Mouse (Mus musculus) erythroblast, embryonic 14.5 days (primary cell): ENCODE measurements around the gene Meis2. TPM values are rescaled to one million over a fixed set of nuclear protein-coding genes. Genes with fewer than 3 reads are reported as not detected.

Experiments used
- H3K27me3 ChIP-seq: 2 replicates; pipeline ENCODE4 v1.6.1; 2012; ENCODE audit warnings: inconsistent platforms; ENCODE audit not compliant: control insufficient read depth
- H3K36me3 ChIP-seq: 2 replicates; pipeline ENCODE4 v1.6.1; 2012; ENCODE audit warnings: mild to moderate bottlenecking, inconsistent platforms; ENCODE audit not compliant: control insufficient read depth
- H3K4me1 ChIP-seq: 2 replicates; pipeline ENCODE4 v1.6.1; 2012; ENCODE audit warnings: inconsistent platforms; ENCODE audit not compliant: control insufficient read depth
- H3K4me3 ChIP-seq: replicated peaks from 2 replicates; pipeline ENCODE3; 2012; ENCODE audit warnings: moderate library complexity, mild to moderate bottlenecking, inconsistent platforms
- H3K9me3 ChIP-seq: 2 replicates; pipeline ENCODE4 v1.6.1; 2012; ENCODE audit warnings: low read length, inconsistent platforms, mixed read lengths; ENCODE audit not compliant: control insufficient read depth
- GATA1 ChIP-seq: IDR thresholded peaks from 2 replicates; pipeline ENCODE4 v1.6.1; 2012; ENCODE audit warnings: low read length, inconsistent platforms, mixed read lengths
- TAL1 ChIP-seq: IDR thresholded peaks from 3 replicates; pipeline ENCODE4 v1.6.1; 2012; ENCODE audit warnings: low read length, inconsistent platforms, mixed read lengths
- polyA plus RNA-seq: library from polyadenylated mRNA; stranded (reverse); fragments of >175 nt; gene quantifications from 2 replicates; pipeline ENCODE4 v1.2.3, GENCODE M21; 2012

The Meis2 gene
- polyA plus RNA-seq, result not detected in 2 replicates

DNA sequence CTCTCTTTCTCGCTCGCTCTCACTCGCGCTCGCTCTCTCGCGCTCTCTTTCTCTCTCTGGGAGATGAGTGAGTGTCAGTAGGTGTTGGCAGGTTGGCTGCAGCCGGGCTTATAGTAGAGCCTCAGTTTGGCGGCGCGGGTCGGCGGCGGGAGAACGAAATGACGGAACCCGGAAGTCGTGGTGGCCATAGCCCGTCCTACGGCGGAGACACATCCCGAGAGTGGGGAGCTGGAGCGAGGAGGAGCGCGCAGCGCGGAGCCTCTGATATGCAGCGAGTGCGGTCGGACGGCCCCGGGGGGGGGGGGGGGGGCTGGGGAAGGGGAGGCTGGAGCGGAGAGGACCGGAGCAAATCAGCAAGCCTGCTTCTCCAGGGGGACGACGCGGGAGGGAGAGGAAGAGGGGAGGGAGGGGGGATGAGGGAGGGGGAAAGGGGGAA, at the start of gene Meis2:
Gene Meis2, minus strand, starts transcription at position 270 of the 436 bp plus-strand sequence.
- Histone ChIP-seq H3K9me3 (peaks cover 2% of the 10 kb centered on the region; the same call in 1 of the 2 replicates), H3K27me3 (peaks cover 99% of the 10 kb centered on the region), H3K4me1 (no peaks in the 10 kb centered on the region), H3K4me3 (peak within 1 kb of the TSS; percentile 47), H3K36me3 (no peaks in the 10 kb centered on the region)
- TF ChIP-seq TAL1, result no peak
- TF ChIP-seq GATA1, result no peak

DNA sequence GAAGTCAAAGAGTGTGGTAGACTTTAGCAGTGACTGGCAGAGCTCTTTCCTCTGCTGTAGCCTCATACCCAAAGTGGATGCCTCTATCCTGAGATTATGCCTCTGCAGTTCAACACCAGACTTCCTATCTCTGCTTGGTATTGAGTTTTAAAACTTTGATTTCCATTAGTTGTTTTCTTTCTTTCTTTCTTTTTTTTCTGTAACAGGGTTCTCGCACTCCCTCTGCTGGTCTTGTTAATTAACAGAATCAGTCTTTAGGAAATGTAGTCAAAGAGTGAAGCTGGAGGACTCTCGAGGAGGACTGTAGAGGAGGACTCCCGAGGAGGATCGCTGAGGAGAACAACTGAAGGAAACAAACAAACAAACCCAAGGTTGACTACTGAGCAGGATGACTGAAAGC, 40.6 kb upstream of the Meis2 start:
- no peaks in the 10 kb centered on the region; the same call in 1 of the 2 replicates for H3K9me3 ChIP-seq
- H3K36me3 ChIP-seq, result no peaks in the 10 kb centered on the region
- TF ChIP-seq GATA1, result no peak
- TF ChIP-seq TAL1, result no peak
- no peak overlapping the region for H3K4me3 ChIP-seq
- no peaks in the 10 kb centered on the region for H3K27me3 ChIP-seq
- no peaks in the 10 kb centered on the region for H3K4me1 ChIP-seq

DNA sequence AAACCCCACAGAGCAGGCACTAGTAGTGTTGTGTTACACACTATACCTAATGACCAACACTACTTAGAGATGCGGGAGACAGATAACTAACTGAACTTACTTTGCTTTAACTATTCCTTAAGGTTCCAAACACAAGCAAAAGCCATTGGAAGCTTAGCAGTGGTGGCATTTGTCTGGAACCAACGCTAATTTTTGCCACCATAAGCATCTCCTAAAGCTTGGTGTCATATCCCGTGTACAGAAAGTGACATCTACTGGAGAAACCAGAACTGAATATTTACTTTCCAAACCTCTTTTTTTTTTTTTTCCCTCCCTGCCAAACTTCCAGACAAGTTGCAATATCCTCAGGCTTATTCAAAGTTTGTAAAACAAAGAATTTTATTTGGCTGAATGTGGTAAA, 39.5 kb upstream of the Meis2 start:
- Histone ChIP-seq H3K9me3 (no peaks in the 10 kb centered on the region; the same call in 1 of the 2 replicates), H3K36me3 (no peaks in the 10 kb centered on the region), H3K4me3 (no peak overlapping the region), H3K27me3 (no peaks in the 10 kb centered on the region), H3K4me1 (no peaks in the 10 kb centered on the region)
- TF ChIP-seq GATA1, result no peak
- TF ChIP-seq TAL1, result no peak

DNA sequence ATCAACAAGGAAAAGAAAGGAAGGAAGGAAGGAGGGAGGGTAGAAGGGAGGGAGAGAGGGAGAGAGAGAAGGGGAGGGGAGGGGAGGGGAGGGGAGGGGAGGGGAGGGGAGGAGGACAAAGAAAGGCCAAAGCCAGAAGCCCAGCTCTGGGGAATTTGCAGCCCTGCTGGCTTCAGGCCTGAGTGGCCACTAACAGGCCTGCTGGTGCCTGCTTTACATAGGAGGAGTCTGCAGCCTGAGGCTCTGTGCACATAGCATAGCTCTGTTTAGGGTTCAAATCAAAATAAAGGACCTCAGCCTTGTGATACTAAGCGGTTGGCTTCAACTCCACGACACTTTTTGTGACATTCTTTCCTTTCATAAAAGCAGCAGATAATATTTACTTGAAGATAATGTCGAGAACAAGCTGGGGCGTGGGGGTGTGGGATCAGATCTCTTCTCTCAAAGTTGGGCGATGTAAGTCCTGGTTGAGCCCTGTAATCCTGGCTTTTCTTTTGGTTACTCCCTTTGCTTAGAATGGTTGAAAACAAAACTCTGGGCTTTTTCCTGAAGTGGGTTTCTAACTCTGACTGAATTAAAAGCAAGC, 37.9 kb upstream of the Meis2 start:
- H3K4me1 ChIP-seq, result no peaks in the 10 kb centered on the region
- H3K9me3 ChIP-seq, result no peaks in the 10 kb centered on the region; the same call in 1 of the 2 replicates
- no peaks in the 10 kb centered on the region for H3K27me3 ChIP-seq
- TF ChIP-seq TAL1, result no peak
- no peak for TF ChIP-seq GATA1
- no peaks in the 10 kb centered on the region for H3K36me3 ChIP-seq
- H3K4me3 ChIP-seq, result no peak overlapping the region

DNA sequence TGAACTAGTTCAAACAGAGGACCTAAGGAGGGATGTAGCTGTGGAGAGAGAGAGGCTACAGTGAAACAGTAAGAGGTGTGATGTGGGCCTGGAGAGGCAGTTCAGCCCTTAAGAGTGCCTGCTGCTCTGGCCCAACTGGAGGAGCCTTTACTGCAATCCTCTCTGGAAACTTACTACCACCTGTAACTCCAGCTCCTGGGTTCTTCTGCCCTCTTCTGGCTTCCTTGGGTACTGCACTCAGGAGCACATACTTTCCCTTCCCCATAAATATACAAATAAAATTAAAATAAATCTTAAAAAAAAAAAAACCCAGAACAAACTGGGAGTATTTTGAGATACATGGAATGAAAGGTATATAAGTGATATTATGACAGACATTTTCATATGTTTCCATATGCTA, 35.6 kb upstream of the Meis2 start:
- Histone ChIP-seq H3K4me3 (no peak overlapping the region), H3K4me1 (no peaks in the 10 kb centered on the region), H3K27me3 (no peaks in the 10 kb centered on the region), H3K9me3 (no peaks in the 10 kb centered on the region), H3K36me3 (no peaks in the 10 kb centered on the region)
- TF ChIP-seq TAL1 (no peak), GATA1 (no peak)

DNA sequence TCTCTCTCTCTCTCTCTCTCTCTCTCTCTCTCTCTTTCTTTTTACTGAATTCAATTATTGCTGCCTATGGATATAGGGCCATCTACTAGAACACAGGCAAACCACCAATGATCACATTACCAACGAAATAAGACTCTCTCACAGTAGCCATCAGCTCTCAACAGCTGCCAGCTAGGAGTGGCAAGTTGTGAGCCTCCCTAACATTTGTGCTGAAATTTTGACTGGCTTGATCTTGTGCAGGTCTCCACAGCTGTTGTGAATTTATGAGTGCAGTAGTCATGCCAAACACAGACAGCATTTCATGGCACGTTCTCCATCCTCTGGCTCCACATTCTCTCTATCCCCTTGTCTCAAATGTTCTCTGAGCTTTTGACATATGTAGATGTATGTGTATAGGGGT, 15.3 kb upstream of the Meis2 start:
- Histone ChIP-seq H3K4me3 (no peak overlapping the region), H3K36me3 (no peaks in the 10 kb centered on the region), H3K9me3 (no peaks in the 10 kb centered on the region), H3K27me3 (peaks cover 17% of the 10 kb centered on the region), H3K4me1 (no peaks in the 10 kb centered on the region)
- TF ChIP-seq TAL1 (no peak), GATA1 (no peak)

DNA sequence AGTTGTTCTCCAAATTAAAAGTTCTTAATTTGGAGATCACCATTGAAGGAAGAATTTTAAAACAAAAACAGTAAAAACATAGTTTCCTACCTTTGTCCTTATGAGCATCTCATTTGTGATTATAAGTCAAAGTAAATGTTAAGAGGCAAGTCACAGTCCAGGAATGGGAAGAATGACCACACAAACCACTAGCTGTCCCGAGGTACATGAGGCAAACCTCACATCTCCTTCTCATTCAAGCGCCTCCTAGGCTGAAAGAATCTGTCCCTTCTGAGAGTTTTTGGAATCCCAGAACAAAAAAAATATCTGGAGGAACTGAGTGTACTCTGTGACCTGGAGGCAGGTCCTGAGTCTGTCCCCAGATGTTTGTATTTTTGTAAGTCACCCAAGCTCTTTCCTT, 13.2 kb upstream of the Meis2 start:
- H3K4me1 ChIP-seq, result no peaks in the 10 kb centered on the region
- H3K36me3 ChIP-seq, result no peaks in the 10 kb centered on the region
- TF ChIP-seq TAL1 (no peak), GATA1 (no peak)
- no peak overlapping the region for H3K4me3 ChIP-seq
- peaks cover 38% of the 10 kb centered on the region for H3K27me3 ChIP-seq
- no peaks in the 10 kb centered on the region for H3K9me3 ChIP-seq

DNA sequence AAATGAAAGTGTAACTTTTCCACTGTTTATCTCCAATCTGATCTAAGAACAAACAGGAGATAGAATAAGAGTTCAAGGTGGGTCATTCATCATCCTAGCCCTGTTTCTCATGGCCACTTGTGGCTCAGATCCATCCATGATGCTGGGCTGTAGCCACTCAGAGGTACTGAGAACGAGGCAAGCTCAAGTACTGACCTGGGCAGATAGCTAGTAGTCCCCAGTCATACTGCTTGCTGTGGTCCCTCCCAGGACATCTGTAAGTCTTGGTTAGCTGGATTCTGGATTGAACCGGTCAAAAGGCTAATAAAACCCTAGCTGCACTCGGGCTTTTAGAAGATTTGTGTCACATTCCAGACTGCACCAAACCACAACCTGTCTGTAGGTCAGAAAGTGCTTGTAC, 12.1 kb upstream of the Meis2 start:
- TF ChIP-seq GATA1, result no peak
- TF ChIP-seq TAL1, result no peak
- no peak overlapping the region for H3K4me3 ChIP-seq
- no peaks in the 10 kb centered on the region for H3K9me3 ChIP-seq
- peaks cover 50% of the 10 kb centered on the region for H3K27me3 ChIP-seq
- H3K36me3 ChIP-seq, result no peaks in the 10 kb centered on the region
- no peaks in the 10 kb centered on the region for H3K4me1 ChIP-seq

DNA sequence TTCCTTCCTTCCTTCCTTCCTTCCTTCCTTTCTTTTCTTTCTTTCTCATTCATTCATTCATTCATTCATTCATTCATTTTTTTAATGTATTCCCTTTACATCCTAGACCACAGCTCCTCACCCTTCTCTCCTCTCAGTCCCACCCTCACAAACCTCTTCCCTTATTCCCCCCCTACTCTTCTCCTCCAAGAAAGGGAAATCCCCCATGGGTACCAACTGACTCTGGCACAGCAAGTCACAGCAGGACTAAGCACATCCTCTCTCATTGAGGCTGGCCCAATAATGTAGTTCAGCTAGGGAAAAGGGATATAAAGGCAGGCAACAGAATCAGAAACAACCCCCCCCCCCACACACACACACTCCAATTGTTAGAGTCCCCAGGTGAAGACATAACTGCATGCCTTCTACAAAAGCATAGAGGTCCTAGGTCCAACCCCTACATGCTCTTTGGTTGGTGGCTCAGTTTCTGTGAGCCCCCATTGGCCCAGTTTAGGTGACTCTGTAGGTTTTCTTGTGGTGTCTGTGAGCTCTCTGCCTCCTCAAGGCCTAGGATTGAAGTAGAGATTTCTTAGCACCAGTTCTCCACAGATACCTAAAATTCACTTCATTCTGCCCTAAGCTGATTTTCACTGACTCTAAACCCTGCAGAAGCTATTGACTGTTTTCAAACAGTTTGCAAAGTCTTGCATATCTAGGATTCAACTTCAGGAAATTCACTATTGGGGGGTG, 11.3 kb upstream of the Meis2 start:
- no peaks in the 10 kb centered on the region for H3K36me3 ChIP-seq
- no peaks in the 10 kb centered on the region for H3K9me3 ChIP-seq
- H3K27me3 ChIP-seq, result peaks cover 58% of the 10 kb centered on the region
- H3K4me3 ChIP-seq, result no peak overlapping the region
- no peaks in the 10 kb centered on the region for H3K4me1 ChIP-seq
- TF ChIP-seq GATA1 (no peak), TAL1 (no peak)

DNA sequence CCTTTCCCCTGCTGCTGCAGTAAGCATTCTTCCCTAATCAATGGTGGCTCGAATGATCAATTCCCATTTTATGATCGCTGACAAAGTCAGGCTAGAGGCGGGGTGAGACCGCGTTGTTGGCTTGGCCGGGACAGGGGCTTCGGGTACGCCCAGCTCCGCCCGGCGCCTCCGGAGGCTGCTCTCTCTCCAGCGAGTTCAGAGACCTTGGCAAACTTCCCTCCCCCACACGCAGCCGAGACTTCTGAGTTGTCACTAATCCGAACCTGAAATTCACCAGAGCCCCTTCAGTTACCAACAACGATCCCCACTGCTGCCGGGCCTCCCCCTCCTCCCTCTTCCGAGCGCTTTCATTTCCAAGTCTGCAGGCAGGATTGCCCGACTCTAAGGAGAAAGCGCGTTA, 10.3 kb upstream of the Meis2 start:
- H3K36me3 ChIP-seq, result no peaks in the 10 kb centered on the region
- peak overlapping the region; percentile 24 for H3K4me3 ChIP-seq
- TF ChIP-seq GATA1 (no peak), TAL1 (no peak)
- peaks cover 68% of the 10 kb centered on the region for H3K27me3 ChIP-seq
- no peaks in the 10 kb centered on the region for H3K9me3 ChIP-seq
- H3K4me1 ChIP-seq, result no peaks in the 10 kb centered on the region
